Mouse (Mus musculus): ENCODE measurements around the gene Cog7.

Gene Cog7

GRCm38 (mm10) chr7:121947513-121947912 lies 34.0 kb downstream of the Cog7 start:
- no peak for DNase-seq (ENCODE audit: low spot score)

- no peak for DNase-seq (ENCODE audit: low spot score)
Measured at GRCm38 (mm10) chr7:121946196-121946595, 35.3 kb downstream of the Cog7 start.

- DNase-seq (ENCODE audit: low spot score), result no peak
Measured at GRCm38 (mm10) chr7:121942371-121942770, 39.1 kb downstream of the Cog7 start.

GRCm38 (mm10) chr7:121941640-121942039 lies 39.9 kb downstream of the Cog7 start:
- no peak for DNase-seq (ENCODE audit: low spot score)

GRCm38 (mm10) chr7:121941016-121941415 lies 40.5 kb downstream of the Cog7 start:
- no peak for DNase-seq (ENCODE audit: low spot score)

- peak; percentile 69 for DNase-seq (ENCODE audit: low spot score)
Measured at GRCm38 (mm10) chr7:121939729-121940128, 41.8 kb downstream of the Cog7 start.

GRCm38 (mm10) chr7:121939244-121939643 lies 42.3 kb downstream of the Cog7 start:
- DNase-seq (ENCODE audit: low spot score), result no peak

- DNase-seq (ENCODE audit: low spot score), result no peak
Measured at GRCm38 (mm10) chr7:121938124-121938891, 43.2 kb downstream of the Cog7 start.

- DNase-seq (ENCODE audit: low spot score), result no peak
Measured at GRCm38 (mm10) chr7:121936861-121937630, 44.5 kb downstream of the Cog7 start.

- no peak for DNase-seq (ENCODE audit: low spot score)
Measured at GRCm38 (mm10) chr7:121935906-121936794, 45.4 kb downstream of the Cog7 start.

- no peak for DNase-seq (ENCODE audit: low spot score)
Measured at GRCm38 (mm10) chr7:121934346-121934745, 47.2 kb downstream of the Cog7 start.

GRCm38 (mm10) chr7:121933675-121934074 lies 47.8 kb downstream of the Cog7 start:
- no peak for DNase-seq (ENCODE audit: low spot score)

GRCm38 (mm10) chr7:121931246-121931645 lies 50.3 kb downstream of the Cog7 start:
- no peak for DNase-seq (ENCODE audit: low spot score)

- DNase-seq (ENCODE audit: low spot score), result no peak
Measured at GRCm38 (mm10) chr7:121927882-121928281, 53.6 kb downstream of the Cog7 start.

- DNase-seq (ENCODE audit: low spot score), result no peak
Measured at GRCm38 (mm10) chr7:121924361-121924760, 57.1 kb downstream of the Cog7 start.

- no peak for DNase-seq (ENCODE audit: low spot score)
Measured at GRCm38 (mm10) chr7:121913944-121914343, 67.6 kb downstream of the Cog7 start.

GRCm38 (mm10) chr7:121912250-121912649 lies 69.3 kb downstream of the Cog7 start:
- no peak for DNase-seq (ENCODE audit: low spot score)

GRCm38 (mm10) chr7:121906879-121907278 lies 74.6 kb downstream of the Cog7 start:
- DNase-seq (ENCODE audit: low spot score), result no peak

- DNase-seq (ENCODE audit: low spot score), result no peak
Measured at GRCm38 (mm10) chr7:121902757-121903411, 78.6 kb downstream of the Cog7 start.

GRCm38 (mm10) chr7:121899940-121900339 lies 81.6 kb downstream of the Cog7 start:
- no peak for DNase-seq (ENCODE audit: low spot score)

GRCm38 (mm10) chr7:121899311-121899710 lies 82.2 kb downstream of the Cog7 start:
- no peak for DNase-seq (ENCODE audit: low spot score)

- no peak for DNase-seq (ENCODE audit: low spot score)
Measured at GRCm38 (mm10) chr7:121896689-121897088, 84.8 kb downstream of the Cog7 start.

Data from layer of hippocampus, adult 9-10 months (tissue).